Mouse (Mus musculus) kidney, adult 8-10 months (tissue): ENCODE results near the gene BC024978.
"Not testable (repeated sequence)": the region's sequence is repeated elsewhere in the genome, so short reads cannot be mapped to it uniquely, and the experiment has no call there.

Experiments used
- DNase-seq, 2 experiments: peaks; one replicate each; pipeline ENCODE4 v3.0.0; 2022

BC024978 gene

GRCm38 (mm10) chr7:27224877-27225575, 29.4 kb downstream of the BC024978 start:
- DNase-seq = no peak

- no peak for DNase-seq
Measured at GRCm38 (mm10) chr7:27227276-27227675, 31.7 kb downstream of the BC024978 start.

- DNase-seq = peak in 1 of 2 experiments; percentile 14
Measured at GRCm38 (mm10) chr7:27227676-27228075, 32.1 kb downstream of the BC024978 start.

- DNase-seq = peak; percentile 89 to 91
Measured at GRCm38 (mm10) chr7:27228281-27228821, 32.8 kb downstream of the BC024978 start, which contains the start of gene Itpkc. Gene Itpkc, minus strand, starts transcription at chr7:27228661.

GRCm38 (mm10) chr7:27228865-27229264, 33.3 kb downstream of the BC024978 start:
- DNase-seq = no peak

GRCm38 (mm10) chr7:27230781-27231180, 35.2 kb downstream of the BC024978 start:
- no peak for DNase-seq

GRCm38 (mm10) chr7:27231693-27232331, 36.2 kb downstream of the BC024978 start:
- DNase-seq = no peak

- DNase-seq = peak; percentile 96
Measured at GRCm38 (mm10) chr7:27232781-27233281, 37.2 kb downstream of the BC024978 start, which contains the start of gene Coq8b. Gene Coq8b, plus strand, starts transcription at chr7:27233023.

GRCm38 (mm10) chr7:27233300-27233699, 37.7 kb downstream of the BC024978 start:
- DNase-seq = no peak

- no peak for DNase-seq
Measured at GRCm38 (mm10) chr7:27235726-27236125, 40.1 kb downstream of the BC024978 start.

GRCm38 (mm10) chr7:27237527-27237926, 41.9 kb downstream of the BC024978 start:
- no peak for DNase-seq

- DNase-seq = no peak
Measured at GRCm38 (mm10) chr7:27238568-27238967, 43.0 kb downstream of the BC024978 start.

- DNase-seq = no peak
Measured at GRCm38 (mm10) chr7:27243211-27243610, 47.6 kb downstream of the BC024978 start.

GRCm38 (mm10) chr7:27244088-27244487, 48.5 kb downstream of the BC024978 start:
- DNase-seq = not testable (repeated sequence)

GRCm38 (mm10) chr7:27249146-27249545, 53.6 kb downstream of the BC024978 start:
- peak in 1 of 2 experiments; percentile 34 for DNase-seq

- DNase-seq = no peak
Measured at GRCm38 (mm10) chr7:27249928-27250327, 54.3 kb downstream of the BC024978 start.

GRCm38 (mm10) chr7:27251946-27252345, 56.4 kb downstream of the BC024978 start:
- no peak for DNase-seq

- peak; percentile 54 to 71 for DNase-seq
Measured at GRCm38 (mm10) chr7:27255721-27256120, 60.1 kb downstream of the BC024978 start.

- DNase-seq = peak; percentile 54 to 59
Measured at GRCm38 (mm10) chr7:27257046-27257851, 61.7 kb downstream of the BC024978 start.

GRCm38 (mm10) chr7:27257852-27258204, 62.2 kb downstream of the BC024978 start:
- no peak for DNase-seq

- DNase-seq = peak; percentile 92 to 93
Measured at GRCm38 (mm10) chr7:27258205-27258899, 62.8 kb downstream of the BC024978 start, which contains the start of gene Numbl. Gene Numbl, plus strand, starts transcription at chr7:27258433.

- DNase-seq = no peak
Measured at GRCm38 (mm10) chr7:27259271-27259721, 63.7 kb downstream of the BC024978 start.
